In the genomic region with DNA sequence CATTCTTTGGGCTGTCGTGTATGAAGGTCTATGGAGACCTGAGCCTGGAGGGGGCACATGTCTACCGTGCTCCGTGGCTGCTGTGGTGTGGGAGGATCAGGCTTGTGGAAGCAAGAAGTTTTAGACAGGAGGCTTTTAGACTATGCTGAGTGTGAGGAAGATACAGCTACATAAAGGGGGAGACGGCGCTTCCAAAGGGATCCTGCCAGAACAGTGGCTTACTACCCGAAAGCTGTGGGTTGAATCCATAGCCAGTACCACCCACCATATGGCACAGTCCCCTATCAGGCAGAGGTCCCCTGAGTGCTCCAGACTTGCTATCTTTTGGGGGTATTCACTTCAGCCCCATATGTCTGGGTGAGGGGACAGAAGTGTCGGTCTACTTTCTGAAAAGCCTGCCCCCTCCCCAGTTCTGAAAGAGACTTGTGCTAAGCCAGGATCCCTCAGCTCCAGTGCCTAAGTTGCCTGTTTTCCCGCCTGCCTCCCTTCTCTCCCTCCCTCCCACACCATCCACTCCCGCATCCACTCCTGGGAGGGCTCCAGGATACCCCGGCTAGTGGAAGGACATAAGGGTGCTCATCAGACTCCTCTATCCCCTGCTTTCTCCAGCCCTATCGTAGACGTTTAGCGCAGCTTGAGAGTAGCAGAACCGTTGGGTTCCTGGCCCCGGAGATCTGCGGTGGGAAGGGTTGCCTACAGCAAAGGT, we compare ENCODE assay signal across 10 mouse cellular contexts. TPM values are rescaled to one million over a fixed set of nuclear protein-coding genes. Genes with fewer than 3 reads are reported as not detected.
DNase-seq lines count a peak whose midpoint lies in the region; ATAC-seq lines count a peak whose summit lies in the region.
"Had no signal": no experiment of that assay in that cellular context is flagged by ENCODE, and none has a peak within 500 bp of the region (broad histone marks: within the 10 kb centered on the region; RNA-seq: fewer than 3 reads in every experiment).

No protein-coding gene starts in this region.

- H3K36me3 ChIP-seq in kidney, embryonic 14.5 days (ENCODE audit: control insufficient read depth, insufficient read depth, low read length): no peaks in the 10 kb centered on the region
- no peaks in the 10 kb centered on the region for H3K36me3 ChIP-seq in embryonic facial prominence, embryonic 10.5 days (replicated peaks)
- H3K36me3 ChIP-seq in hindbrain, embryonic 15.5 days: no peaks in the 10 kb centered on the region
- no peaks in the 10 kb centered on the region for H3K36me3 ChIP-seq in midbrain, embryonic 15.5 days (replicated peaks)

- peak overlapping the region; percentile 60 for H3K4me3 ChIP-seq in kidney, embryonic 14.5 days (ENCODE audit: low read length)
- H3K4me3 ChIP-seq in embryonic facial prominence, embryonic 10.5 days: peak overlapping the region; percentile 64
- peak overlapping the region; percentile 74 for H3K4me3 ChIP-seq in hindbrain, embryonic 15.5 days
- peak overlapping the region; percentile 60 for H3K4me3 ChIP-seq in midbrain, embryonic 15.5 days
- H3K4me3 ChIP-seq: myocyte had no signal

- H3K27me3 ChIP-seq in kidney, embryonic 14.5 days (ENCODE audit: control insufficient read depth, insufficient read depth, low read length): peaks cover 39% of the 10 kb centered on the region
- peaks cover 92% of the 10 kb centered on the region for H3K27me3 ChIP-seq in embryonic facial prominence, embryonic 10.5 days (replicated peaks; ENCODE audit: low read depth, poor library complexity, severe bottlenecking)
- H3K27me3 ChIP-seq in hindbrain, embryonic 15.5 days: peaks cover 20% of the 10 kb centered on the region; the same call in 1 of the 2 replicates
- peaks cover 30% of the 10 kb centered on the region; the same call in 1 of the 2 replicates for H3K27me3 ChIP-seq in midbrain, embryonic 15.5 days (replicated peaks)

- H3K4me1 ChIP-seq in kidney, embryonic 14.5 days (ENCODE audit: control insufficient read depth, insufficient read depth, low read length): peaks cover 12% of the 10 kb centered on the region
- H3K4me1 ChIP-seq in embryonic facial prominence, embryonic 10.5 days: peaks cover 28% of the 10 kb centered on the region
- H3K4me1 ChIP-seq in hindbrain, embryonic 15.5 days (replicated peaks): peaks cover 44% of the 10 kb centered on the region
- H3K4me1 ChIP-seq in midbrain, embryonic 15.5 days: peaks cover 29% of the 10 kb centered on the region

- WGBS in kidney, embryonic 14.5 days: 11% methylated on average over 16 of the region's 16 CpGs
- 18% methylated on average over 16 of the region's 16 CpGs for WGBS in embryonic facial prominence, embryonic 10.5 days
- WGBS in hindbrain, embryonic 15.5 days: 15% methylated on average over 16 of the region's 16 CpGs
- WGBS in midbrain, embryonic 15.5 days: 17% methylated on average over 16 of the region's 16 CpGs

- peak overlapping the region; percentile 52; the same call in 1 of the 2 replicates for H3K9ac ChIP-seq in kidney, embryonic 14.5 days (ENCODE audit: low read depth, low read length)
- peak overlapping the region; percentile 74 for H3K9ac ChIP-seq in hindbrain, embryonic 15.5 days
- H3K9ac ChIP-seq in midbrain, embryonic 15.5 days: peak overlapping the region; percentile 40

- no peak for DNase-seq in kidney, adult 9 months
- DNase-seq in embryonic facial prominence, embryonic 10.5 days (ENCODE audit: low spot score): no peak
- no peak for DNase-seq in natural killer cell, adult 2 months (ENCODE audit: low spot score in 2 of 2)
- no peak for DNase-seq in layer of hippocampus, postnatal 10 days (ENCODE audit: low spot score in 2 of 2)

- no peaks in the 10 kb centered on the region for H3K9me3 ChIP-seq in kidney, embryonic 14.5 days (ENCODE audit: control insufficient read depth, low read length)
- H3K9me3 ChIP-seq in embryonic facial prominence, embryonic 10.5 days: no peaks in the 10 kb centered on the region
- H3K9me3 ChIP-seq in hindbrain, embryonic 15.5 days: no peaks in the 10 kb centered on the region
- H3K9me3 ChIP-seq in midbrain, embryonic 15.5 days: no peaks in the 10 kb centered on the region

- H3K27ac ChIP-seq in kidney, embryonic 14.5 days (ENCODE audit: low read depth, low read length): no peak overlapping the region
- no peak overlapping the region for H3K27ac ChIP-seq in embryonic facial prominence, embryonic 10.5 days (replicated peaks)
- H3K27ac ChIP-seq in hindbrain, embryonic 15.5 days (replicated peaks): peak overlapping the region; percentile 66
- H3K27ac ChIP-seq in midbrain, embryonic 15.5 days: no peak overlapping the region

- H3K4me2 ChIP-seq in kidney, embryonic 14.5 days (replicated peaks; ENCODE audit: low read depth, low read length): peak overlapping the region; percentile 99
- peak overlapping the region; percentile 95 for H3K4me2 ChIP-seq in hindbrain, embryonic 15.5 days
- H3K4me2 ChIP-seq in midbrain, embryonic 15.5 days: peak overlapping the region; percentile 90

- ATAC-seq in kidney, embryonic 14.5 days (ENCODE audit: low FRiP score, low TSS enrichment): no peak
- 0 out of 2 replicates have a peak, but pooled peaks have one; percentile 18 for ATAC-seq in hindbrain, embryonic 15.5 days (ENCODE audit: low FRiP score, low read depth)
- peak; percentile 7; the same call in 1 of the 2 replicates for ATAC-seq in midbrain, embryonic 15.5 days (replicated peaks)
- no peak for ATAC-seq in erythroblast, adult 5-6 weeks (replicated peaks; ENCODE audit: low FRiP score, poor library complexity, severe bottlenecking)
- ATAC-seq: Patski had no signal

RNA-seq across cellular contexts. Expression of gene Gsg1l, which starts 1.1 kb away (rescaled TPM):
- polyA plus RNA-seq in kidney, embryonic 14.5 days (2014; fragmentation: Nextera tagmentation; extraction: Ambion mirVana): 0.50 and 0.51 TPM in 2 replicates
- 0.65 and 1.3 TPM in 2 replicates for polyA plus RNA-seq in embryonic facial prominence, embryonic 10.5 days (2016; fragmentation: Nextera tagmentation; extraction: Ambion mirVana)
- 14.4 and 18.4 TPM in 2 replicates for polyA plus RNA-seq in hindbrain, embryonic 15.5 days (2015; fragmentation: Nextera tagmentation; extraction: Ambion mirVana)
- polyA plus RNA-seq in midbrain, embryonic 15.5 days (2015; fragmentation: Nextera tagmentation; extraction: Ambion mirVana): 10.3 and 10.5 TPM in 2 replicates
- total RNA-seq in layer of hippocampus, postnatal 10 days (2021): 10 to 100 TPM; 15.5 to 18.8 TPM
- total RNA-seq in erythroblast, adult 5-6 weeks (2015; ENCODE audit: low replicate concordance): not detected in 2 replicates
- total RNA-seq in erythroblast, adult 5-6 weeks (2017; ENCODE audit: low replicate concordance): not detected in 2 replicates
- polyA plus RNA-seq: myocyte, Patski had no signal

Comparison
In these comparisons a context has a peak if more than half of its experiments do, and no peak if none do; other contexts are left out.
1. ATAC-seq: peak in hindbrain, embryonic 15.5 days (single experiment) and midbrain, embryonic 15.5 days (single experiment); none in kidney, embryonic 14.5 days (single experiment) and erythroblast, adult 5-6 weeks (single experiment).
2. Peak in every context shown above with its lines, with median percentiles within 50 percentile points of each other: H3K4me2 ChIP-seq, H3K4me3 ChIP-seq and H3K9ac ChIP-seq.